Mouse (Mus musculus): ENCODE results near the gene Keg1. TPM values are rescaled to one million over a fixed set of nuclear protein-coding genes. Genes with fewer than 3 reads are reported as not detected.

Keg1 gene
- total RNA-seq, 2 experiments from 2014 or later = not detected

- intact Hi-C loops (cut with DNase I) = no loop called here
- DNase-seq (ENCODE audit: low spot score in 2 of 2) = no peak
Measured at GRCm38 (mm10) chr19:12758936-12759478, 63.4 kb downstream of the Keg1 start.

DNA sequence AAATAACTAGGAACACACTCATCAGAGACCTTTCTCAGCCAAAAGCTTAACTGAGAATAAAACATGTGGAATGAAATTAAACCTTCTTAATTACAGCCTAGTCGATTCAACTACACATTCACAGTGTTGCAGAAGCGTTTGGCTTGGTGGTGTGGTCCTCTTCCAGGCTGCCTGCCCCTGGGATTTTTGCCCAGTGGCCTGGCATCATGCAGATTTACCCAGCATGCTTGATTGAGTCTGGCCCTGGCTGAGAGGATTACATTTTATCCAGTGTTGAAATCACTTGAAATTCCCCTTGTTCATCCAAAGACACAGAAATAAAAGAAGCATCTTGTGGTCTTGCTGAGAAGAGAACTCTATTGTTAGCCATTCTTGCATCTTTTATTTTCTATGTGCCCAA, 64.1 kb downstream of the Keg1 start:
- intact Hi-C loops (cut with DNase I) = no loop called here

GRCm38 (mm10) chr19:12762212-12763130, 66.9 kb downstream of the Keg1 start:
- intact Hi-C loops (cut with DNase I) = no loop called here
- DNase-seq (ENCODE audit: low spot score in 2 of 2) = no peak

More for the DNA sequence above, 64.1 kb downstream of the Keg1 start:
- DNase-seq (ENCODE audit: low spot score in 2 of 2) = peak; percentile 25 to 55

DNA sequence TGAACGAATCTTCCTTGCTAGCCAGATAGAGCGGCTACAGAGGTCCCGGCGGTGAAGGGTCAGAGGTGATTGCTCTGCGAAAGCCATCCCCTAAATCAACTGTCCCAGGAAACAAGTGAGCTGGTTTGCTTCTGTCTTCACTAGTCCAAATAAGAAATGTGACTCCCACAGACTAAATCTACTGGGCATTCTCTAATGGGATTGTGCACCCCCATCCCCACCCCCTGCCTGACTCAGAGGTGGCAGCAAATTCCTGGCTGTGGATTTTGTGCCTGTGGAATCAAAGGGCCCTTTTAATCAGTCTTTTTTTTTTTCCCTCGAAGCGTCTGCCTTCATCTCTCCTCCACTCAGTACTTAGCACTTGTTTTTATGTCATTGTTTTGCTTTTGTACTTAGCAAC, 69.7 kb downstream of the Keg1 start, which contains the start of gene Cntf:
Cntf (minus strand) TSS at position 325 of the 400 bp plus-strand sequence.
- DNase-seq (ENCODE audit: low spot score in 2 of 2) = no peak
- intact Hi-C loops (cut with DNase I) = no loop called here

Other genes starting within 250 kb of the Keg1 start
- gene Mpeg1, start 235.0 kb upstream of the Keg1 start, total RNA-seq (2021) = 1 to 10 TPM; 5.0 to 6.2 TPM
- 10 to 100 TPM; 46.5 to 52.1 TPM for gene Dtx4, start 194.3 kb upstream of the Keg1 start, total RNA-seq (2021)
- gene Fam111a, start 150.0 kb upstream of the Keg1 start, total RNA-seq (2021) = 1 to 10 TPM; 1.9 to 2.7 TPM
- gene Gm4952, start 95.8 kb upstream of the Keg1 start, total RNA-seq (2021) = under 1 TPM in 1 of 2 experiments, not detected in 1; 0.44 TPM
- gene Glyat, start 62.5 kb upstream of the Keg1 start, total RNA-seq (2021) = not detected
- not detected for gene Olfr1442, start 25.3 kb upstream of the Keg1 start, total RNA-seq (2021)
- gene Olfr1443, start 17.7 kb upstream of the Keg1 start, total RNA-seq (2021) = not detected
- gene Cntf, start 69.8 kb downstream of the Keg1 start, total RNA-seq (2021) = 1 to 10 TPM; 2.2 to 2.9 TPM
- 10 to 100 TPM; 81.8 to 86.6 TPM for gene Zfp91, start 100.3 kb downstream of the Keg1 start, total RNA-seq (2021)
- gene Lpxn, start 100.4 kb downstream of the Keg1 start, total RNA-seq (2021) = 1 to 10 TPM; 1.2 to 2.1 TPM
- gene Gm5244, start 150.9 kb downstream of the Keg1 start, total RNA-seq (2021) = not detected
- not detected for gene Olfr1444, start 161.5 kb downstream of the Keg1 start, total RNA-seq (2021)
- not detected for gene Olfr1445, start 188.1 kb downstream of the Keg1 start, total RNA-seq (2021)
- not detected for gene Olfr1446, start 197.7 kb downstream of the Keg1 start, total RNA-seq (2021)
- not detected for gene Olfr1447, start 208.0 kb downstream of the Keg1 start, total RNA-seq (2021)
- gene Olfr1448, start 228.6 kb downstream of the Keg1 start, total RNA-seq (2021) = not detected
- gene Olfr1449, start 235.1 kb downstream of the Keg1 start, total RNA-seq (2021) = not detected